Mouse (Mus musculus) sigmoid colon, adult 10 weeks (tissue): ENCODE measurements around the gene Itch. TPM values are rescaled to one million over a fixed set of nuclear protein-coding genes. Genes with fewer than 3 reads are reported as not detected.

Experiments used
- polyA plus RNA-seq: library from polyadenylated mRNA; stranded (reverse); fragments of 350-450 nt; fragmentation: Illumina TruSeq; extraction: RNeasy Lipid Tissue Mini Kit (QIAGEN cat#74804); gene quantifications from one replicate; pipeline ENCODE4 v1.2.3, GENCODE M21; 2014; ENCODE audit warnings: low read depth, low replicate concordance

Itch gene
- polyA plus RNA-seq: 143 TPM

DNA sequence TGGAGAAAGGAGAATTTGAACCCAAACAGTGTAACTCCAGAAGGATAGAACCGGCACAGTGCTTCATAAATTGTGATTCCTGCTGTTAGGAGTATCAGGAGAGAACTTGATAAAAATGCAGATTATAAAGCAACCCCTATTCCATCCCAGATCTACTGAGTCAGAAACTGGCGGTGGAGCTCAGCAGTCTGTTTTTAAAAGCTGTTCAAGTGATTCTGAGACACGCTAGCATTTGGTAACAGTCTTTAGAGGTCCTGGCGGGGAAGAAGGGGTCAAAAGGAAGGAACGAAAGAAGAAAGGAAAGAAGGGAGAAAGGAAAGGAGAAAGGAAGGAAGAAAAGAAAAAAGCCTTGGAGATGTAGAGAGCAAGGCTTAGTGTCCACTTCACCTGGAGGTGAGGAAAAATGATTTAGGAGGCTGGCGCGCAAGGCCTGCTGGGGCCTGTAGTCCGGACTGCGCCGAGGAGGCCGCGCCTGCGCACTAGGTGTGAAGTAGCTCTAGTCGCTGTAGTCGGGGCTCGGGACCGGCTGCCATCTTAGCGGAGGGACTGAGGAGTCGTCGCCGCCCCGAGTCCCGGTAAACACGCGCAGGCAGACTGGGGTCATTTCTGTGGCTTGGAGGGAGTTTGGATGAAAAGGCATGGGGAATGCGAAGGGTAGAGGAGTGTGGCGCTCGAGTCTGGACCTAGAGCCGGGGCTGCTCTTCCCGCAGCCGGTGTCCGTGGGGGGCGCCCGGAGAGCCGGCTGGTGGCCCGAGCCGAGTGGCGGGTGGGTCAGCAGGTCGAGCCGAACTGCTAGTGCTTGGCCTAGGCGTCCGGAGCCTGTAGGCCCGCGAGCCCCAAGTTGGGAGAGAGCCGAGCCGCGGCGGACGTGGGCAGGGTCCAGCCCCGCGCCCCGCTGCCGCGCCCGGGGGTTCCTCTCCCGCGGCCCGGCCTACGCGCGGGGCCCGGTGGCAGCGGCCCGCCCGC is at the start of gene Itch:
Itch (plus strand) TSS at position 499 of the 966 bp plus-strand sequence.

GRCm38 (mm10) chr2:155236362-155236992 is 103.2 kb downstream of the Itch start, which contains the start of gene Dynlrb1:
TSS of gene Dynlrb1 (plus strand) at chr2:155236533.

DNA sequence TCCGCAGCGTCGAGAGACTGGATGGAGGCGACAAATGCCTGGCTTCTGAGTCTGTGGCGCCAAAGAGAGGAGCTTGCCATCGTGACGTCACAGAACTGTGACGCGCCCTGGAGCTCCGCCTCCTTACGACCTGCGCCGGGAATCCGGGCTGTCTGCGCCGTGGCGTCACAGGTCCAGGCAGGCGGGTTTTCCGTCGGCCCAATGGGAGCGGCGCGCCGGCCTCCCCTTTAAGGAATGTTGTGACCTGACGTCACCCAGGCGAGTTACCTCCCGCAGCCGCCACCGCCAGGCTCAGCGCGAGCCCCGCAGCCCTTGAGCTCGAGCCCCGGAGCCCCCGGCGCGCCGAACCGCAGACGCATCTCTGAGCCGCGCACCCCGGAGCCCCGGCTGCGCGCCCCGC is 142.9 kb downstream of the Itch start, which contains the start of gene Map1lc3a:
Map1lc3a (plus strand) TSS at position 103 of the 400 bp plus-strand sequence.

Other genes starting within 250 kb of the Itch start
- gene Eif2s2, start 240.6 kb upstream of the Itch start, polyA plus RNA-seq: 1,088 TPM
- not detected for gene Gm14226, start 115.2 kb upstream of the Itch start, polyA plus RNA-seq
- 50.9 TPM for gene Ahcy, start 59.0 kb upstream of the Itch start, polyA plus RNA-seq
- gene Dynlrb1, start 103.0 kb downstream of the Itch start, polyA plus RNA-seq: 217 TPM
- gene Map1lc3a, start 142.8 kb downstream of the Itch start, polyA plus RNA-seq: 0.60 TPM
- 55.8 TPM for gene Pigu, start 223.9 kb downstream of the Itch start, polyA plus RNA-seq
- gene Trp53inp2, start 247.6 kb downstream of the Itch start, polyA plus RNA-seq: 187 TPM